Mouse (Mus musculus): ENCODE measurements at regions not wholly inside any gene's neighbourhood (a gene's known extent, or its start where the extent isn't known, plus 50 kb on each side); places are given as distances from the start of the nearest gene placed in this dataset.

DNA sequence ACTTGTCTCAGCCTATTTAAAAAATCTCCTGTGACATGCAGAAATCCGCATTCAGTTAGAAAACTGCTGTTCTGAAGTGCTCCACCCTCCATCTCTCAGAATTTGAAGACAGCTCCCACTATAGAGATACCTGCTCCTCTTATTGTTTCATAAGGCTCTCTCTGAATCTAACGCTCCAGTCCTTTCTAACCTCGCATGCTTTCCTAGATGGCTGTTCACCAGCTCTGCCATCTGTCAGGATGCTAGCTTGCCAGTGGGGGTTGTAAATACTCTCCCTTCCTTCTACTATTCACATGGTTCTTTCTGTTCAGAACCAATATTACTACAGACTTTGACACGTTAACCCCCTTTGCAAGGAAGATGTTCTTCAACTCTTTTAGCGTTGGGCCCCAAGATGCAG, 123.3 kb upstream of the Gm10801 start:
- DNase-seq = peak; percentile 80 to 88

DNA sequence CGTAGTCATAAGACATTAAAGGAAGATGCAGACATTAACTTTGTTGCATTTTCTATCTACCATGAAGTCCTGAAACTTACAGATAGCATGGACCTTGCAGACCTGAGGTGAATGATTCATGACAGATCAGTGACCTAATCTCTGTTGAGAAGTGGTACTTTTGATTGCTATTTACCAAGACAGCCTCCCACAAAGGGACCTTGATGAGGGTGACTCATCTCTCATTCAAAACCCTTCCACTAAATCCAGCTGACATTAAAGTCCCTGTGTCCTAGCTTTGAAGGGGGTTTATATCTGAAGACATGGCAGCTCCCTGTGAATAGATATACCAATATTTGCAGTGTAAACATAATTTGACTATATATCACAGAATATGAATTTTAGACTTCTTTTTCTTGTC, 96.2 kb upstream of the Gm10801 start:
- no peak for DNase-seq
